Mouse (Mus musculus) CH12.LX (cell line): ENCODE data around the gene 1110017D15Rik.

ENCODE experiments used
- CTCF ChIP-seq, 2 experiments: IDR thresholded peaks in 1 of 2; conservative IDR thresholded peaks in 1 of 2; 2 replicates each; pipeline ENCODE4 v1.5.1; 2011 to 2012; ENCODE audit warnings: low read depth in 2 of 2, low read length in 2 of 2, improper control_type of control experiment in 1 of 2, inconsistent platforms in 1 of 2, mild to moderate bottlenecking in 1 of 2, moderate library complexity in 1 of 2
- EP300 ChIP-seq: IDR thresholded peaks from 2 replicates; pipeline ENCODE4 v1.6.1; 2011; ENCODE audit warnings: low read length, improper control_type of control experiment
- MAFK ChIP-seq: IDR thresholded peaks from 2 replicates; pipeline ENCODE4 v1.6.1; 2011; ENCODE audit warnings: low read length, improper control_type of control experiment; ENCODE audit not compliant: insufficient replicate concordance
- PAX5 ChIP-seq: IDR thresholded peaks from 2 replicates; pipeline ENCODE4 v1.6.1; 2012; ENCODE audit warnings: low read length, inconsistent platforms, mixed read lengths
- RAD21 ChIP-seq: IDR thresholded peaks from 2 replicates; pipeline ENCODE4 v1.6.1; 2011; ENCODE audit warnings: low read depth, mild to moderate bottlenecking, low read length, improper control_type of control experiment, moderate library complexity
- SMC3 ChIP-seq: IDR thresholded peaks from 2 replicates; pipeline ENCODE4 v1.6.1; 2011; ENCODE audit warnings: low read depth, low read length, improper control_type of control experiment
- ZNF384 ChIP-seq: IDR thresholded peaks from 2 replicates; pipeline ENCODE4 v1.6.1; 2012; ENCODE audit warnings: low read depth, low read length, improper control_type of control experiment, inconsistent platforms

- no peak for TF ChIP-seq MAFK
- no peak for TF ChIP-seq ZNF384
- TF ChIP-seq RAD21: no peak
- no peak for TF ChIP-seq EP300
- TF ChIP-seq SMC3: no peak
- TF ChIP-seq CTCF (conservative IDR thresholded peaks at IDR 0.05 in 1 of 2, IDR thresholded peaks at IDR 0.05 in 1 of 2; ENCODE audit: low read depth in 2 of 2, low read length in 2 of 2): no peak
- no peak for TF ChIP-seq PAX5
Measured at GRCm38 (mm10) chr4:41480254-41480653, 36.9 kb downstream of the 1110017D15Rik start.
